Mouse (Mus musculus) adrenal gland, adult 10 weeks (tissue): ENCODE measurements around the gene Napsa. TPM values are rescaled to one million over a fixed set of nuclear protein-coding genes. Genes with fewer than 3 reads are reported as not detected.

Experiments
- polyA plus RNA-seq: library from polyadenylated mRNA; stranded (reverse); fragments of 350-450 nt; fragmentation: Illumina TruSeq; extraction: RNeasy Lipid Tissue Mini Kit (QIAGEN cat#74804); gene quantifications from one replicate; pipeline ENCODE4 v1.2.3, GENCODE M21; 2014; ENCODE audit warnings: low read depth, low replicate concordance

The Napsa gene
- not detected for polyA plus RNA-seq

GRCm38 (mm10) chr7:44572213-44572701 lies at the start of gene Napsa:
TSS of gene Napsa (plus strand) at chr7:44572380.

DNA sequence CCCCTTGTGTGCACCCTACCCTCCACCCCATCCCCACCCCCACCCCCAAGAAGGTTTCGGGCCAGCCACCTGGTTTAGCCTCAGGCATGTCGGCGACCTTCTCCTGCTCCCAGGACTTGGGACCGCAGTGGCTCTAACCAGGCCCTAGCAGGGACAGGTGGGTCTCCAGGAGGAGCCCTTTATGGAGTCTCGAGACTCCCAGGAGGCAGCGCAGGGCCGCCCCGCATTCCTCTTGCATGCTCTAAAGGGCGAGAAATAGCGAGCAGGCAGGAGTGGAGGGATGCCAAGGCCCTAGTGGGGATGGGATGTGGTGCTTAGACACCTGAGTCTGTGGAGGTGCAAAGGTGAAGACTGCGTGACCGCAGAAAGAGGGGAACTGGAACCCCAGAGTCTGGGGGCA lies 47.7 kb upstream of the Napsa start, which contains the start of gene Mybpc2:
TSS of gene Mybpc2 (minus strand) at position 155 of the 400 bp plus-strand sequence.

DNA sequence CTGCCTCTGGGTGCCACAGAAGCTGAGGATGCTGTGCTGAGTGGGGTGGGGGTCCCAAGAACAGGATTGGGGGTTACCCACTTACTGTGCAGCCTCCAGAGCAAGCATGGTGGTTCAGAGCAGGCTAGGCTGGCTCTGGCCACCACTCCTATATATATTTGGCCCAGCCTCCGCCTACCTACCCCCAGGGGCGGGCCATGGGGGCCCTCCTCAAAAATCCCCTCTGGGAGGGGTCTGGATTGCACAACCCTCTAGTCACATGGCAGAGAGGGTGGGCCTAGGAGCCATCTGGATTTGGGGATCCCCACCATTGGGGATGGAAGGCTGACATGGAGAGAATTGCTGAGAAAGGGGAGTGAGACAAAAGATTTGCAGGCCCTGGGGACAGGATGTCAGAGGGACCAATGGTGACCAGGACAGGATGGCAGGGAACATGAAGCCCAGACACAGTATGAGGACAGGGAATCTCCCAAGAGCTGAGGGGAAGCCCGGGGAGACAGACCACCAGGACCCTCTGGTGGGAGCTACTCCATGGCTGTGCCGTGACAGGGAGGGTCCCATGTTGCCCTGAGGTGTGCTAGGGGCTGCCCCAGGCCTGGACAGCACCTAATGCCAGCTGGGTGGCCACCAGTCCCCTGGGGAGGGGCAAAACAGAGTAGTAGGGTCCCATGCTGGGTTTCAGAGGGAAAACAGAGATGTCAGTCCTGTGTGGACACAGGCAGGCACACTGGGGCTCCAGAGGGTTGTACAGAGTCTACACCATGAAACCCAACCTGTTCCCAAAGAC lies 40.0 kb upstream of the Napsa start, which contains the start of gene Spib:
TSS of gene Spib (minus strand) at position 126 of the 787 bp plus-strand sequence.

DNA sequence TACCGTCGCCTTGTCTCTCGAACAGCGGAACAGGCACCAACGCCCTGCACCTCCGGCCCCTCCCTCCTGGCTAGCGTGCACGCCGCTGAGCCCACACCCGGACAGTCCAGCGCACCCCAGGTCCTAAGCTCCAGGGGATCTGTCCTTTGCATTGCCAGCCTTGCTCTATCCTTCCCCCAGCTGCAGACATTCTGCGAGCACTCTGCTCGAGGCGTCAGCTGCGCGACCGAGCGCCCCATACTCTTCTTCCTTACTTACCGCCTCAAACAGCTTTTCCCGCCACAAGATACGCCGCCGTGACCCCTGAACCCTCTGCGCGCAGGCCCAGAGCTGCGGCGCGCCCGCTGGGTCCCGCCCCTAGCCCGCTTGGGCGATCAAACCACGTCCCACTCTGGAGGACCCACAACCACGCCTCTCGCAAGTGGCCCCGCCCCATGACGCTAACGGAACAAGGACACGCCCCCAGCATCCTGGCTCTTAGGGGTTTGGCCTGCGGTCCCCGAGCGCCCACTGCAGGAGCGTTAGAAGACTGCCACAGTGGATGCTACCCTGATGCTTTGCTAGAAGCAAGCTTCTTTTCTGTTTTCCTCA lies 23.6 kb upstream of the Napsa start, which contains the start of gene Pold1:
TSS of gene Pold1 (minus strand) at position 353 of the 591 bp plus-strand sequence.

DNA sequence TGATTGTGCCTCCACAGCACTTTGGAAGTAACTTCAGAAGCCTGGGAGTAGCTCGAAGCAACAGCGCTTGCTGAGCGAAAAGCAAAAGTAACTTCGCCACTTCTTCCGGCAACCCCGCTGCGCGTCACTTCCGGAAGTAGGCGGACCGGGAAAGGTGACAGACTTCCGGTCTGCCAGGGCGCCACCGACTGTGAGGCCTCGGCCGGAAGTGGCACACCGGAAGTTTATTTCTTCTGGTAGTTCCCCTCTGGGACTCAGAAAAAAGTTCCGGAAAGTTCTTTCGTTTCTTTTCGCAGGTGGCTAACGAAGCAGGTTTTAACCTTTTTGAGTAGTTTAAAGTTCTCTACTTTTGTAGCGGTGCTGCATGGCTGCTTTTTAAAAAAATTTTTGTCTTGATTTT lies 18.4 kb upstream of the Napsa start, which contains the start of gene Nr1h2:
TSS of gene Nr1h2 (minus strand) at position 126 of the 400 bp plus-strand sequence.

GRCm38 (mm10) chr7:44590402-44591347 lies 18.5 kb downstream of the Napsa start, which contains the start of gene Kcnc3:
TSS of gene Kcnc3 (plus strand) at chr7:44590664.

Other genes with a start within 250 kb of the Napsa start
- not detected for gene Syt3, start 188.3 kb upstream of the Napsa start, polyA plus RNA-seq
- not detected for gene 1700008O03Rik, start 186.6 kb upstream of the Napsa start, polyA plus RNA-seq
- 0.35 TPM for gene Lrrc4b, start 143.4 kb upstream of the Napsa start, polyA plus RNA-seq
- gene Aspdh, start 107.0 kb upstream of the Napsa start, polyA plus RNA-seq = not detected
- 1.7 TPM for gene Josd2, start 104.4 kb upstream of the Napsa start, polyA plus RNA-seq
- gene Emc10, start 75.9 kb upstream of the Napsa start, polyA plus RNA-seq = 1.6 TPM
- gene Fam71e1, start 75.8 kb upstream of the Napsa start, polyA plus RNA-seq = not detected
- gene Mybpc2, start 47.7 kb upstream of the Napsa start, polyA plus RNA-seq = 1.4 TPM
- not detected for gene Spib, start 40.3 kb upstream of the Napsa start, polyA plus RNA-seq
- not detected for gene Pold1, start 23.5 kb upstream of the Napsa start, polyA plus RNA-seq
- gene Nr1h2, start 18.4 kb upstream of the Napsa start, polyA plus RNA-seq = 3.0 TPM
- gene Kcnc3, start 18.3 kb downstream of the Napsa start, polyA plus RNA-seq = 1.1 TPM
- gene Myh14, start 98.5 kb downstream of the Napsa start, polyA plus RNA-seq = not detected
- gene Izumo2, start 136.4 kb downstream of the Napsa start, polyA plus RNA-seq = not detected
- 10.4 TPM for gene Vrk3, start 176.0 kb downstream of the Napsa start, polyA plus RNA-seq
- gene Zfp473, start 178.7 kb downstream of the Napsa start, polyA plus RNA-seq = 0.52 TPM
- 4.8 TPM for gene Nup62, start 243.7 kb downstream of the Napsa start, polyA plus RNA-seq
- not detected for gene Il4i1, start 244.0 kb downstream of the Napsa start, polyA plus RNA-seq
- gene Atf5, start 244.3 kb downstream of the Napsa start, polyA plus RNA-seq = 7.3 TPM